Mouse (Mus musculus) stomach, postnatal 0 days (tissue): ENCODE results near the gene Fahd1.

ENCODE experiments used
- CTCF ChIP-seq: IDR thresholded peaks from 2 replicates; pipeline ENCODE4 v1.5.1; 2016; ENCODE audit warnings: antibody characterized with exemption, low read depth, mild to moderate bottlenecking, moderate library complexity
- EP300 ChIP-seq: optimal IDR thresholded peaks from 2 replicates; pipeline ENCODE3; 2016; ENCODE audit warnings: antibody characterized with exemption

DNA sequence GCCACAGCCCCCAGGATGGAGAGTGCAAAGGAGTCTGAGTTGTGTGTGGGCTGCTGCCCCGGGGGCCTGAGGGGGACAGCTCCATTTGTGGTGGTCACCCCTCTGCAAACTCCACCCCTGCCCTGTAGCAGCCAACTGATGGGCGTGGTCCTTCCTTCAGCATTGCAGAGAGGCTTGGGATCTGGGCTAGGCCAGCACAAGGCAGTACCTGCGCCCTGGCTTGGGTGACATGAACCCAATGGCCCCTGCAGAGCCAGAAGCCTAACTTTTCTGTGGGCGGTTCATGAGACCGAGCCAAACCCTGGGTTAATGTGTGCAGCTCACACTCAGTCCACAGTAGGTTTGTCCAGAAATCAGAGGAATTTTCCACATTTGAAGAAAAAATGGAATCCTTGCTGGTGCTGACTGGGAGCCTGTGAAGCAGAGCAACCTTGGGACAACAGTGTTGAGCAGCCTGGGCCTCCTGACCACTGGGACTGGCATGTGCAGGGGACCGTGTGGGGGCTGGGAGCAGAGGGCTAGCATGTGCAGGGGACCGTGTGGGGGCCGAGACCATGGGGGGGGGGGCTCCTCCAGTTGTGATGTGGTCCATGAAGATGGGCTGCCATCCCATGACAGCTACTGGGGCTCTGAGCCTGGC is 7.8 kb upstream of the Fahd1 start:
- no peak for TF ChIP-seq CTCF
- no peak for TF ChIP-seq EP300
